Mouse (Mus musculus): ENCODE results near the gene Tmf1. TPM values are rescaled to one million over a fixed set of nuclear protein-coding genes. Genes with fewer than 3 reads are reported as not detected.

Gene Tmf1
- total and polyA plus RNA-seq, 3 experiments: 13.5 to 19.2 TPM; not detected in 1

DNA sequence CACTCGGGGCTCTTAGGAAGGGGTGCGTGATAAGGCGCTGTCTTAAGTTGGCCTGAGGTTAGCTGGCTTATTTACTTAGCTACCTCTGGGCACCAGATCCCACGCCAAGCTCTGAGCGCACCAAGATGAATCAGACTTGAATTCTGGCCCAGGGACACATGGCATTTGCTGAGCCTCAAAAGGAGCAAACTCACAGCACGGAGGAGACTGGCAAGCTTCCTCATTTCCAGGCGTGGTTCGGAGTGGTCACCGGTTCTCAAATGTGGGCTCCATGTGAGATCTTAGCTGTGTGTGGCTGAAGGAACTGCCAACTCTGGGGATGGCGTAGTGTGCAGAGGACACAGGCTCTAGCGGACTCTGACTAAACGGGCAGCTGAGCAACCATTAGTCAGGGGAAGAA is 33.1 kb upstream of the Tmf1 start:
- peak overlapping the region; percentile 64 for H3K27ac ChIP-seq (ENCODE audit: control insufficient read depth, low read depth, low read length)
- H3K27me3 ChIP-seq (ENCODE audit: control insufficient read depth in 1 of 2, insufficient read depth in 2 of 2, low read length in 2 of 2): no peaks in the 10 kb centered on the region
- peak overlapping the region; percentile 84 to 93 for H3K4me3 ChIP-seq (ENCODE audit: control insufficient read depth in 1 of 2, insufficient read depth in 1 of 2, low read depth in 2 of 2, low read length in 2 of 2)
- H3K9ac ChIP-seq (ENCODE audit: control insufficient read depth, low read depth, low read length, poor library complexity, severe bottlenecking): peak overlapping the region; percentile 94
- H3K4me1 ChIP-seq (ENCODE audit: control insufficient read depth in 1 of 2, insufficient read depth in 2 of 2, low read length in 2 of 2): peaks cover 23 to 30% of the 10 kb centered on the region in 2 experiments
- DNase-seq (ENCODE audit: low read depth, low spot score): peak; percentile 82
- peaks cover 0 to 44% of the 10 kb centered on the region in 2 experiments for H3K36me3 ChIP-seq (ENCODE audit: control insufficient read depth in 1 of 2, insufficient read depth in 2 of 2, low read length in 2 of 2)
- H3K79me2 ChIP-seq (ENCODE audit: control insufficient read depth, insufficient read depth, low read length, poor library complexity): peaks cover 37% of the 10 kb centered on the region
- TF ChIP-seq SIN3A (IDR thresholded peaks at IDR 0.05; ENCODE audit: low read length): peak; percentile 72
- TF ChIP-seq MXI1 (IDR thresholded peaks at IDR 0.05; ENCODE audit: low read depth, low read length): peak; percentile 86
- TF ChIP-seq ETS1 (IDR thresholded peaks at IDR 0.05; ENCODE audit: low read depth, low read length): no peak
- no peak for TF ChIP-seq TAL1 (IDR thresholded peaks at IDR 0.05; ENCODE audit: low read length)
- TF ChIP-seq MAX (IDR thresholded peaks at IDR 0.05; ENCODE audit: low read length): peak; percentile 84
- 0 out of 2 replicates have a peak, but pooled peaks have one; percentile 22 for TF ChIP-seq NELFE (IDR thresholded peaks at IDR 0.05; ENCODE audit: low read depth, low read length)
- TF ChIP-seq ZMIZ1 (IDR thresholded peaks at IDR 0.05; ENCODE audit: low read depth, low read length): no peak
- TF ChIP-seq MYC (IDR thresholded peaks at IDR 0.05; ENCODE audit: low read depth, low read length): peak; percentile 88; the same call in 1 of the 2 replicates
- TF ChIP-seq POLR2AphosphoS2 (IDR thresholded peaks at IDR 0.05; ENCODE audit: low read length): no peak
- TF ChIP-seq USF1 (IDR thresholded peaks at IDR 0.05; ENCODE audit: low read depth, low read length): 0 out of 2 replicates have a peak, but pooled peaks have one; percentile 8
- no peak for TF ChIP-seq ZC3H11A (IDR thresholded peaks at IDR 0.05; ENCODE audit: low read depth, low read length)
- no peak for TF ChIP-seq NRF1 (IDR thresholded peaks at IDR 0.05; ENCODE audit: insufficient read depth, low read depth, low read length, poor library complexity, severe bottlenecking)
- TF ChIP-seq BHLHE40 (IDR thresholded peaks at IDR 0.05; ENCODE audit: borderline replicate concordance, low read depth, low read length): no peak
- no peak for TF ChIP-seq E2F4 (IDR thresholded peaks at IDR 0.05; ENCODE audit: borderline replicate concordance, low read depth, low read length)
- TF ChIP-seq MYB (IDR thresholded peaks at IDR 0.05; ENCODE audit: low read depth, low read length): no peak
- no peak for TF ChIP-seq SMC3 (IDR thresholded peaks at IDR 0.05; ENCODE audit: low read depth, low read length)
- no peak for TF ChIP-seq MAZ (IDR thresholded peaks at IDR 0.05; ENCODE audit: low read depth, low read length)
- TF ChIP-seq GABPA (IDR thresholded peaks at IDR 0.05; ENCODE audit: low read depth, low read length): no peak
- H3K9me3 ChIP-seq (replicated peaks; ENCODE audit: insufficient read depth, low read length): no peaks in the 10 kb centered on the region

DNA sequence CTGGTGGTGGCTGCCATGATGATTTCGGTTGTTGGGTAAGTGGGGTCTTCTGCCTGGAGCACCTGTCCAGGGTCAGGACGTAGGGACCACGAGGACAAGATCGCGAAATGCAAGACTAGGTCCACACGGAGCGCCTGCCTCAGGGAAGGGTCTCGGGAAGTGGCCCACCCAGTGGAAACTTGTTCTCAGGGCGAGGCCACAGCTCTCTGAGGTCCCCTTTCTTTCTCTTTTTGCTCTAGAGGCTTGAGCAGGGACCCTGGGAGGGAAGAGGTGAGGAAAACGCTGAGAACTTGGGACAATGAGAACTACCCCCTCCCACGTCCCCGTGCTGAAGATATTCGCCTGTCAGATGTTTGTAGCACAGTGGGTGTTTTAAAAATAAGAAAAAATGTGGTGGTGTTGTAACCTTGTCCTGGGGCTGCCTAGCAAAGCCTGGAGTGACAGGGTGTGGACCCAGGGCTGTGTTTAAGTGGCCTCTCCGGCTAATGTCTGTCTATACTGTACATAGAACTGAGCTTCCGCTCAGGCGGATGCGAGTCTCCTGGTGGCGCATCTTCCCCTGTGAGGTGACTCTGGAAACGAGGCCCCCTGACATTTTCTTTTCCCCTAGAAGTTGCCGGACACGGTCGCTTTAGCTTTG is 32.2 kb upstream of the Tmf1 start:
- Histone ChIP-seq H3K36me3 (ENCODE audit: control insufficient read depth in 1 of 2, insufficient read depth in 2 of 2, low read length in 2 of 2) (peaks cover 0 to 48% of the 10 kb centered on the region in 2 experiments), H3K9me3 (replicated peaks; ENCODE audit: insufficient read depth, low read length) (no peaks in the 10 kb centered on the region), H3K27ac (ENCODE audit: control insufficient read depth, low read depth, low read length) (peak overlapping the region; percentile 85), H3K79me2 (ENCODE audit: control insufficient read depth, insufficient read depth, low read length, poor library complexity) (peaks cover 33% of the 10 kb centered on the region), H3K27me3 (ENCODE audit: control insufficient read depth in 1 of 2, insufficient read depth in 2 of 2, low read length in 2 of 2) (no peaks in the 10 kb centered on the region), H3K4me1 (ENCODE audit: control insufficient read depth in 1 of 2, insufficient read depth in 2 of 2, low read length in 2 of 2) (peaks cover 24 to 35% of the 10 kb centered on the region in 2 experiments), H3K4me3 (ENCODE audit: control insufficient read depth in 1 of 2, insufficient read depth in 1 of 2, low read depth in 2 of 2, low read length in 2 of 2) (peak overlapping the region; percentile 84 to 93), H3K9ac (ENCODE audit: control insufficient read depth, low read depth, low read length, poor library complexity, severe bottlenecking) (peak overlapping the region; percentile 94)
- peak; percentile 82 for DNase-seq (ENCODE audit: low read depth, low spot score)
- TF ChIP-seq MAX (IDR thresholded peaks at IDR 0.05; ENCODE audit: low read length) (no peak; the same call in 1 of the 2 replicates), ZMIZ1 (IDR thresholded peaks at IDR 0.05; ENCODE audit: low read depth, low read length) (peak; percentile 29; the same call in 1 of the 2 replicates), E2F4 (IDR thresholded peaks at IDR 0.05; ENCODE audit: borderline replicate concordance, low read depth, low read length) (no peak), POLR2AphosphoS5 (IDR thresholded peaks at IDR 0.05; ENCODE audit: borderline replicate concordance, low read depth, low read length) (no peak), MYC (IDR thresholded peaks at IDR 0.05; ENCODE audit: low read depth, low read length) (no peak), CHD2 (IDR thresholded peaks at IDR 0.05; ENCODE audit: low read length) (no peak), SMC3 (IDR thresholded peaks at IDR 0.05; ENCODE audit: low read depth, low read length) (no peak), TAL1 (IDR thresholded peaks at IDR 0.05; ENCODE audit: low read length) (no peak), KAT2A (conservative IDR thresholded peaks at IDR 0.05; ENCODE audit: low read depth, low read length) (no peak), CTCF (IDR thresholded peaks at IDR 0.05 in 2 of 3, conservative IDR thresholded peaks at IDR 0.05 in 1 of 3; ENCODE audit: control insufficient read depth in 1 of 3, insufficient read depth in 1 of 3, low read depth in 2 of 3, low read length in 3 of 3, poor library complexity in 1 of 3, severe bottlenecking in 1 of 3) (no peak), EP300 (IDR thresholded peaks at IDR 0.05; ENCODE audit: low read depth in 1 of 2, low read length in 2 of 2) (no peak; a peak in 1 of 4 replicates), ETS1 (IDR thresholded peaks at IDR 0.05; ENCODE audit: low read depth, low read length) (no peak), BHLHE40 (IDR thresholded peaks at IDR 0.05; ENCODE audit: borderline replicate concordance, low read depth, low read length) (no peak), MAFK (IDR thresholded peaks at IDR 0.05; ENCODE audit: borderline replicate concordance, low read depth, low read length) (no peak), RAD21 (IDR thresholded peaks at IDR 0.05; ENCODE audit: low read depth, low read length) (no peak), NELFE (IDR thresholded peaks at IDR 0.05; ENCODE audit: low read depth, low read length) (no peak; the same call in 1 of the 2 replicates), USF2 (IDR thresholded peaks at IDR 0.05; ENCODE audit: borderline replicate concordance in 1 of 2, insufficient read depth in 1 of 2, low read depth in 1 of 2, low read length in 2 of 2) (no peak), GATA1 (IDR thresholded peaks at IDR 0.05; ENCODE audit: low read depth, low read length) (no peak), MAZ (IDR thresholded peaks at IDR 0.05; ENCODE audit: low read depth, low read length) (0 out of 2 replicates have a peak, but pooled peaks have one; percentile 19), TBP (IDR thresholded peaks at IDR 0.05; ENCODE audit: low read depth, low read length) (peak; percentile 9; the same call in 1 of the 2 replicates)

Measured in MEL (cell line).